Mouse (Mus musculus) olfactory bulb, adult 2 months (tissue): ENCODE results near the gene Atg4b.

ENCODE experiments used
- CTCF ChIP-seq: fragments of 200-500 bp; IDR thresholded peaks from 2 replicates; pipeline ENCODE4 v1.5.1; 2012; ENCODE audit warnings: low read depth, mild to moderate bottlenecking, low read length, moderate library complexity; ENCODE audit not compliant: insufficient read depth
- POLR2A ChIP-seq: fragments of 200-500 bp; IDR thresholded peaks from 2 replicates; pipeline ENCODE4 v1.6.1; 2012; ENCODE audit warnings: mild to moderate bottlenecking, low read depth, low read length, moderate library complexity; ENCODE audit not compliant: insufficient read depth

DNA sequence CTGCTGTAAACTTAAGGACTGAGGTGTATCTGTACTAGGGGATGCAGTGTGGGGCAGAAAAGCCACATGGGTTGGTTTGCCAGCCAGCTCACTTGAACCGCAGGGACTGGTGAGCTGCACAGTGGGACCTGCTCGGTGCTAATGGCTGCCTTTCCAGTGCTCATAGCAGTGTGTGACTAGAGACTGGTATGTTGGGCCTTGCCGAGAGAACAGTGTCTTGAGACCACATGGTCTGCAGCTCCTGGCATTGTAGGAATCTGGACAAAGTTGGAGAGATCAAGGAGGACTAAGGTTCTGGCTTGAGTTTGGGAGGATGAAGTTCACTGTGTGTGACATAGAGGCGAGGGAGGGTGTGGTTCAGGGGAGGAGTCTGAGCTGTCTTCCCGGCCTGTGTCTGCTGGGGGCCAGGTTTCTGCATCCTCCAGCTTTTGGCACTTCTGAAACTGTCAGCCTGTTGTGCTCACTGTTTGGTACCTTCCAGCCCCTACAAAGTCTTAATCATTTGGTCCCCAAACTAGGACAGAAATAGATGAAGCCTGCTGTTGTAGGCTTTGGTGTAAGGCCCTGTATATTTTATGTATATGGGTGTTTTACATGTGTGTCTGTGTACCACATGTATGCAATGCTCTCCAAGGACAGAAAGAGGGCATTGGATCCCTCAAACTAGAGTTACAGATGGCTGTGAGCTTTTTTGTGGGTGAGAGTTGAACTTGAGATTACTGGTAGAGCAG is 54.1 kb downstream of the Atg4b start:
- TF ChIP-seq CTCF: no peak
- no peak for TF ChIP-seq POLR2A
